21 mouse cellular contexts compared by ENCODE assay signal in the genomic region with DNA sequence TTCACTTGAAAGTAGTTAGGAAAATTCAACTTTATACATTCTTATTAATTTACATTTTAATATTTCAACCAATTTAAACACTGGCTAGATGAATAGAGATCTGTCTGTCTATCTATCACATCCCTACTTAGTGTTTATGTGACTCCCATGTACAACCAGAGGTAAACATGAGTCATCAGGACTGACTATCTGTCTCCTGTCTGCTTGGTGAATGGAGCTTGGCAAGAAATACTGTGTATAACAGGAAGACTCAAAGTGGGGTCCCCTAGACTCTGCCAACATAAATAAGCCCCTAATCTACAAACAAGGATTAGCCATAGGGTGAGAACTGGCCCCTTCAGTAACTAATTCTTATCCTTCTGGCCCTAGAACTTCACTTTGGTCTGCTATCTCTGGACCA. TPM values are rescaled to one million over a fixed set of nuclear protein-coding genes. Genes with fewer than 3 reads are reported as not detected.
DNase-seq lines count a peak whose midpoint lies in the region; ATAC-seq and TF ChIP-seq lines count a peak whose summit lies in the region.
"Had no signal": no experiment of that assay in that cellular context is flagged by ENCODE, and none has a peak within 500 bp of the region (broad histone marks: within the 10 kb centered on the region; RNA-seq: fewer than 3 reads in every experiment).

No protein-coding gene starts in this region.

- no peak overlapping the region for H3K9ac ChIP-seq in heart, embryonic 12.5 days
- H3K9ac ChIP-seq in heart, embryonic 11.5 days (ENCODE audit: low read depth, low read length) = no peak overlapping the region
- H3K9ac ChIP-seq in liver, embryonic 11.5 days (ENCODE audit: low read depth, low read length) = no peak overlapping the region
- H3K9ac ChIP-seq in liver, postnatal 0 days (replicated peaks) = no peak overlapping the region
- H3K9ac ChIP-seq in embryonic facial prominence, embryonic 15.5 days = no peak overlapping the region
- no peak overlapping the region for H3K9ac ChIP-seq in liver, embryonic 16.5 days (ENCODE audit: low read depth, low read length)
- no peak overlapping the region for H3K9ac ChIP-seq in kidney, embryonic 16.5 days (replicated peaks; ENCODE audit: low read length)
- H3K9ac ChIP-seq: forebrain, embryonic 15.5 days; hindbrain, embryonic 14.5 days had no signal

- H3K4me2 ChIP-seq in heart, embryonic 12.5 days = no peak overlapping the region
- no peak overlapping the region for H3K4me2 ChIP-seq in heart, embryonic 11.5 days
- no peak overlapping the region for H3K4me2 ChIP-seq in liver, embryonic 11.5 days
- no peak overlapping the region for H3K4me2 ChIP-seq in liver, postnatal 0 days (ENCODE audit: low read depth, low read length)
- no peak overlapping the region for H3K4me2 ChIP-seq in embryonic facial prominence, embryonic 15.5 days (replicated peaks)
- H3K4me2 ChIP-seq in liver, embryonic 16.5 days (ENCODE audit: low read depth, low read length) = no peak overlapping the region
- H3K4me2 ChIP-seq in kidney, embryonic 16.5 days (replicated peaks; ENCODE audit: low read depth, low read length) = no peak overlapping the region
- H3K4me2 ChIP-seq: forebrain, embryonic 15.5 days; hindbrain, embryonic 14.5 days had no signal

- intact Hi-C loops in left cerebral cortex, postnatal 25 days (cut with DNase I) = no loop called here

- no peak for DNase-seq in liver, embryonic 11.5 days (ENCODE audit: low spot score)
- DNase-seq in liver, postnatal 0 days = no peak
- DNase-seq in left cerebral cortex, postnatal 25 days (ENCODE audit: low spot score in 2 of 2) = no peak
- DNase-seq: adrenal gland, postnatal 25 days; cerebellum, adult 11 months; cerebellum, postnatal 14 days; heart, postnatal 36 days; kidney, adult 11 months; layer of hippocampus, postnatal 36 days; lung, postnatal 4 days; right cerebral cortex, postnatal 14 days; spleen, adult 18-20 months had no signal

- H3K27me3 ChIP-seq in heart, embryonic 12.5 days (replicated peaks) = no peaks in the 10 kb centered on the region
- H3K27me3 ChIP-seq in heart, embryonic 11.5 days (ENCODE audit: control insufficient read depth, insufficient read depth, low read length) = no peaks in the 10 kb centered on the region
- H3K27me3 ChIP-seq in liver, embryonic 11.5 days (replicated peaks; ENCODE audit: control insufficient read depth, insufficient read depth, low read length) = no peaks in the 10 kb centered on the region
- no peaks in the 10 kb centered on the region for H3K27me3 ChIP-seq in liver, postnatal 0 days (ENCODE audit: insufficient read depth, low read length)
- H3K27me3 ChIP-seq in embryonic facial prominence, embryonic 15.5 days = no peaks in the 10 kb centered on the region
- H3K27me3 ChIP-seq in liver, embryonic 16.5 days (ENCODE audit: control insufficient read depth, insufficient read depth, low read depth, low read length) = no peaks in the 10 kb centered on the region
- H3K27me3 ChIP-seq in kidney, embryonic 16.5 days (ENCODE audit: insufficient read depth, low read length) = no peaks in the 10 kb centered on the region
- H3K27me3 ChIP-seq: forebrain, embryonic 15.5 days had no signal

- ATAC-seq in heart, embryonic 12.5 days (ENCODE audit: insufficient number of reproducible peaks, low FRiP score) = peak; percentile 76; the same call in 1 of the 2 replicates
- no peak for ATAC-seq in heart, embryonic 11.5 days (replicated peaks; ENCODE audit: insufficient number of reproducible peaks, low FRiP score, low TSS enrichment)
- peak; percentile 46 for ATAC-seq in liver, embryonic 11.5 days (replicated peaks; ENCODE audit: low FRiP score)
- no peak for ATAC-seq in liver, postnatal 0 days
- no peak for ATAC-seq in embryonic facial prominence, embryonic 15.5 days (ENCODE audit: insufficient number of reproducible peaks, low FRiP score, low TSS enrichment, low read depth)
- 0 out of 2 replicates have a peak, but pooled peaks have one; percentile 24 for ATAC-seq in liver, embryonic 16.5 days (ENCODE audit: low read depth)
- no peak for ATAC-seq in kidney, embryonic 16.5 days (ENCODE audit: low FRiP score, low TSS enrichment)
- ATAC-seq: forebrain, embryonic 15.5 days had no signal

- H3K4me1 ChIP-seq in heart, embryonic 12.5 days (replicated peaks) = peaks cover 3% of the 10 kb centered on the region; the same call in 1 of the 2 replicates
- H3K4me1 ChIP-seq in heart, embryonic 11.5 days (ENCODE audit: control insufficient read depth, insufficient read depth, low read length) = no peaks in the 10 kb centered on the region
- H3K4me1 ChIP-seq in liver, embryonic 11.5 days (replicated peaks; ENCODE audit: control insufficient read depth, insufficient read depth, low read length) = peaks cover 10% of the 10 kb centered on the region
- H3K4me1 ChIP-seq in liver, postnatal 0 days (ENCODE audit: insufficient read depth) = no peaks in the 10 kb centered on the region
- H3K4me1 ChIP-seq in embryonic facial prominence, embryonic 15.5 days = 0 out of 2 replicates have a peak, but pooled peaks cover 5% of the 10 kb centered on the region
- peaks cover under 1% of the 10 kb centered on the region; the same call in 1 of the 2 replicates for H3K4me1 ChIP-seq in liver, embryonic 16.5 days (ENCODE audit: control insufficient read depth, low read depth, low read length)
- H3K4me1 ChIP-seq in kidney, embryonic 16.5 days (ENCODE audit: insufficient read depth, low read length) = peaks cover 8% of the 10 kb centered on the region; the same call in 1 of the 2 replicates
- H3K4me1 ChIP-seq: forebrain, embryonic 15.5 days had no signal

- no peaks in the 10 kb centered on the region for H3K36me3 ChIP-seq in heart, embryonic 12.5 days
- H3K36me3 ChIP-seq in heart, embryonic 11.5 days (ENCODE audit: control insufficient read depth, insufficient read depth, low read length) = no peaks in the 10 kb centered on the region
- H3K36me3 ChIP-seq in liver, embryonic 11.5 days (ENCODE audit: control insufficient read depth, insufficient read depth, low read length) = no peaks in the 10 kb centered on the region
- H3K36me3 ChIP-seq in liver, postnatal 0 days (replicated peaks; ENCODE audit: insufficient read depth, low read length) = no peaks in the 10 kb centered on the region
- H3K36me3 ChIP-seq in embryonic facial prominence, embryonic 15.5 days = no peaks in the 10 kb centered on the region
- no peaks in the 10 kb centered on the region for H3K36me3 ChIP-seq in liver, embryonic 16.5 days (ENCODE audit: control insufficient read depth, insufficient read depth)
- H3K36me3 ChIP-seq in kidney, embryonic 16.5 days (ENCODE audit: insufficient read depth, low read length) = no peaks in the 10 kb centered on the region
- H3K36me3 ChIP-seq: forebrain, embryonic 15.5 days; G1E had no signal

- peaks cover 7% of the 10 kb centered on the region; the same call in 1 of the 2 replicates for H3K9me3 ChIP-seq in heart, embryonic 12.5 days (replicated peaks)
- no peaks in the 10 kb centered on the region for H3K9me3 ChIP-seq in heart, embryonic 11.5 days (replicated peaks; ENCODE audit: control insufficient read depth, low read length)
- no peaks in the 10 kb centered on the region for H3K9me3 ChIP-seq in liver, embryonic 11.5 days (ENCODE audit: control insufficient read depth, low read length)
- H3K9me3 ChIP-seq in liver, postnatal 0 days (ENCODE audit: low read length) = no peaks in the 10 kb centered on the region
- H3K9me3 ChIP-seq in embryonic facial prominence, embryonic 15.5 days (replicated peaks) = no peaks in the 10 kb centered on the region
- no peaks in the 10 kb centered on the region for H3K9me3 ChIP-seq in liver, embryonic 16.5 days (replicated peaks; ENCODE audit: control insufficient read depth, low read length)
- no peaks in the 10 kb centered on the region for H3K9me3 ChIP-seq in kidney, embryonic 16.5 days (ENCODE audit: low read length)
- H3K9me3 ChIP-seq: forebrain, embryonic 15.5 days; G1E had no signal

- H3K4me3 ChIP-seq in heart, embryonic 12.5 days = no peak overlapping the region
- H3K4me3 ChIP-seq in heart, embryonic 11.5 days (ENCODE audit: low read depth, low read length) = no peak overlapping the region
- no peak overlapping the region for H3K4me3 ChIP-seq in liver, embryonic 11.5 days (ENCODE audit: low read depth, low read length)
- no peak overlapping the region for H3K4me3 ChIP-seq in liver, postnatal 0 days (ENCODE audit: low read depth, low read length)
- no peak overlapping the region for H3K4me3 ChIP-seq in embryonic facial prominence, embryonic 15.5 days (replicated peaks)
- H3K4me3 ChIP-seq in liver, embryonic 16.5 days (ENCODE audit: low read depth, low read length) = no peak overlapping the region
- no peak overlapping the region for H3K4me3 ChIP-seq in kidney, embryonic 16.5 days (ENCODE audit: low read length)
- H3K4me3 ChIP-seq: forebrain, embryonic 15.5 days had no signal

- H3K27ac ChIP-seq in heart, embryonic 12.5 days (ENCODE audit: poor library complexity, severe bottlenecking) = peak overlapping the region; percentile 54; the same call in 1 of the 2 replicates
- no peak overlapping the region for H3K27ac ChIP-seq in heart, embryonic 11.5 days (ENCODE audit: low read depth, low read length)
- H3K27ac ChIP-seq in liver, embryonic 11.5 days (ENCODE audit: low read depth, low read length) = no peak overlapping the region
- H3K27ac ChIP-seq in liver, postnatal 0 days (ENCODE audit: low read depth) = no peak overlapping the region
- peak overlapping the region; percentile 78 for H3K27ac ChIP-seq in embryonic facial prominence, embryonic 15.5 days (replicated peaks)
- H3K27ac ChIP-seq in liver, embryonic 16.5 days (ENCODE audit: low read length) = no peak overlapping the region
- H3K27ac ChIP-seq in kidney, embryonic 16.5 days (ENCODE audit: low read length) = no peak overlapping the region
- H3K27ac ChIP-seq: forebrain, embryonic 15.5 days; hindbrain, embryonic 14.5 days; kidney, postnatal 0 days had no signal

- TF ChIP-seq CTCF in liver, postnatal 0 days (IDR thresholded peaks at IDR 0.05; ENCODE audit: low read depth) = no peak

- no peak for TF ChIP-seq EP300 in liver, postnatal 0 days (IDR thresholded peaks at IDR 0.05; ENCODE audit: low read depth)

RNA-seq across cellular contexts. Expression of gene Wdr75, which starts 39.1 kb away (rescaled TPM):
- 37.4 and 42.9 TPM in 2 replicates for polyA plus RNA-seq in heart, embryonic 12.5 days (2016; fragmentation: Nextera tagmentation; extraction: Ambion mirVana)
- 49.3 and 56.5 TPM in 2 replicates for polyA plus RNA-seq in heart, embryonic 11.5 days (2014; fragmentation: Nextera tagmentation; extraction: Ambion mirVana)
- 112 and 114 TPM in 2 replicates for polyA plus RNA-seq in liver, embryonic 11.5 days (2014; fragmentation: Nextera tagmentation; extraction: Ambion mirVana)
- polyA plus RNA-seq in liver, postnatal 0 days (2015; fragmentation: Nextera tagmentation; extraction: Ambion mirVana) = 18.5 and 22.3 TPM in 2 replicates
- 60.4 and 64.0 TPM in 2 replicates for polyA plus RNA-seq in embryonic facial prominence, embryonic 15.5 days (2015; fragmentation: Nextera tagmentation; extraction: Ambion mirVana)
- 22.0 and 25.9 TPM in 2 replicates for polyA plus RNA-seq in liver, embryonic 16.5 days (2015; fragmentation: Nextera tagmentation; extraction: Ambion mirVana)
- polyA plus RNA-seq in kidney, embryonic 16.5 days (2015; fragmentation: Nextera tagmentation; extraction: Ambion mirVana) = 58.7 and 64.6 TPM in 2 replicates
- total RNA-seq in left cerebral cortex, postnatal 25 days (2021) = 10 to 100 TPM; 39.4 to 39.5 TPM

Comparison
In these comparisons a context has a peak if more than half of its experiments do, and no peak if none do; other contexts are left out.
1. ATAC-seq: peak in heart, embryonic 12.5 days (single experiment), liver, embryonic 11.5 days (single experiment) and liver, embryonic 16.5 days (single experiment); none in heart, embryonic 11.5 days (single experiment), liver, postnatal 0 days (single experiment), embryonic facial prominence, embryonic 15.5 days (single experiment) and kidney, embryonic 16.5 days (single experiment).
2. H3K27ac ChIP-seq: peak in heart, embryonic 12.5 days (single experiment) and embryonic facial prominence, embryonic 15.5 days (single experiment); none in heart, embryonic 11.5 days (single experiment), liver, embryonic 11.5 days (single experiment), liver, postnatal 0 days (single experiment), liver, embryonic 16.5 days (single experiment) and kidney, embryonic 16.5 days (single experiment).